Mouse (Mus musculus): ENCODE measurements around the gene Zbtb2.

- TF ChIP-seq CTCF (IDR thresholded peaks at IDR 0.05; ENCODE audit: low read depth) (no peak), EP300 (IDR thresholded peaks at IDR 0.05; ENCODE audit: low read depth) (no peak)
Observed at GRCm38 (mm10) chr10:4357435-4357834, 30.5 kb downstream of the Zbtb2 start.
